Comparison of ENCODE assay signal across 9 mouse cellular contexts in the genomic region with DNA sequence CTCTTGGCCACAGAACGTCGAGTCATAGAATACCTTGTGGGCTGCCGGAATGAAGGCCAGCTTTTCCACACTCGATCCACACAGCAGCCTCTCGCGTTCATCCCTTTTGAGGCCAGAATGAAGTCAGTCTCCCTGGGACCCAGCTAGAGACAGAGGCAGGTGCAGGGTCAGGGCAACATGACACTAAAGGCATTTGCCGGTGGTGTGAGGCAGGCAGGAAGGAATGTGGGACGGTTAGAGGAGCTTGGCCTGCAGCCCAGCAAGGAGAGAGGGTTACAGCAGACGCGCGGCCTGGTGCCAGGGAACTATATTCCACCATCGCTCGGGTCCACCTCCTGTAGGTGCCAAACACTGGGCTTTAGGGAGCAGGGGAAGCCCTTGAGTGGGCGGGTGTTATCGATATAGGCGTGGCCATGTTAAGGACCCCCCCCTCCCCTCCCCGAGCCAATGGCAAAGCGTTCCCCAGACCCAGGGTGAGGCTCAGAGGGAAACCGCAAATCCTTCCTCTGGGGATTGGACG. TPM values are rescaled to one million over a fixed set of nuclear protein-coding genes. Genes with fewer than 3 reads are reported as not detected.
DNase-seq lines count a peak whose midpoint lies in the region; ATAC-seq lines count a peak whose summit lies in the region.
"Had no signal": no experiment of that assay in that cellular context is flagged by ENCODE, and none has a peak within 500 bp of the region (broad histone marks: within the 10 kb centered on the region; RNA-seq: fewer than 3 reads in every experiment).

No protein-coding gene starts in this region.

- no peak; the same call in 1 of the 2 replicates for ATAC-seq in kidney, embryonic 15.5 days (replicated peaks; ENCODE audit: low FRiP score)
- no peak; the same call in 1 of the 2 replicates for ATAC-seq in midbrain, embryonic 14.5 days (ENCODE audit: low FRiP score, low TSS enrichment)

- H3K9me3 ChIP-seq in kidney, embryonic 15.5 days (replicated peaks): no peaks in the 10 kb centered on the region
- H3K9me3 ChIP-seq in midbrain, embryonic 14.5 days (ENCODE audit: control insufficient read depth, low read length): no peaks in the 10 kb centered on the region

- WGBS in kidney, embryonic 15.5 days: 12% methylated on average over 20 of the region's 20 CpGs
- 18% methylated on average over 20 of the region's 20 CpGs for WGBS in midbrain, embryonic 14.5 days

- no peak overlapping the region for H3K9ac ChIP-seq in kidney, embryonic 15.5 days
- no peak overlapping the region for H3K9ac ChIP-seq in midbrain, embryonic 14.5 days (replicated peaks; ENCODE audit: low read length)

- DNase-seq in kidney, adult 11 months: peak; percentile 75
- peak; percentile 76 to 83 for DNase-seq in cerebellum, postnatal 25 days
- DNase-seq in heart, adult 8-10 months (ENCODE audit: low spot score): peak; percentile 66
- DNase-seq in kidney, postnatal 10 days: peak; percentile 77
- DNase-seq in midbrain, embryonic 14.5 days: peak; percentile 14
- DNase-seq in layer of hippocampus, adult 8-10 months (ENCODE audit: low spot score in 2 of 2): no peak
- DNase-seq in frontal cortex, adult 2 months (ENCODE audit: extremely low spot score in 1 of 2, low spot score in 1 of 2): no peak

- no peaks in the 10 kb centered on the region for H3K36me3 ChIP-seq in kidney, embryonic 15.5 days
- no peaks in the 10 kb centered on the region for H3K36me3 ChIP-seq in midbrain, embryonic 14.5 days (ENCODE audit: control insufficient read depth, insufficient read depth, low read length)

- H3K4me1 ChIP-seq in kidney, embryonic 15.5 days: peaks cover 8% of the 10 kb centered on the region
- H3K4me1 ChIP-seq in midbrain, embryonic 14.5 days (ENCODE audit: control insufficient read depth, insufficient read depth, low read length): no peaks in the 10 kb centered on the region

- no peak overlapping the region for H3K27ac ChIP-seq in kidney, embryonic 15.5 days
- no peak overlapping the region for H3K27ac ChIP-seq in midbrain, embryonic 14.5 days (replicated peaks; ENCODE audit: low read depth, low read length)

- H3K27me3 ChIP-seq in kidney, embryonic 15.5 days: no peaks in the 10 kb centered on the region
- no peaks in the 10 kb centered on the region for H3K27me3 ChIP-seq in midbrain, embryonic 14.5 days (ENCODE audit: control insufficient read depth, insufficient read depth, low read length)

- H3K4me2 ChIP-seq in kidney, embryonic 15.5 days: no peak overlapping the region
- H3K4me2 ChIP-seq in midbrain, embryonic 14.5 days (ENCODE audit: low read length): no peak overlapping the region

- H3K4me3 ChIP-seq in kidney, embryonic 15.5 days (replicated peaks): no peak overlapping the region
- H3K4me3 ChIP-seq in midbrain, embryonic 14.5 days (replicated peaks; ENCODE audit: low read depth, low read length): no peak overlapping the region

RNA-seq across cellular contexts. Expression of a gene that starts 11.3 kb away (rescaled TPM):
- not detected in 2 replicates for polyA plus RNA-seq in kidney, embryonic 15.5 days (2015; fragmentation: Nextera tagmentation; extraction: Ambion mirVana)
- not detected for total RNA-seq in heart, adult 8-10 months (2022)
- polyA plus RNA-seq in midbrain, embryonic 14.5 days (2014; fragmentation: Nextera tagmentation; extraction: Ambion mirVana): not detected in 2 replicates
- total RNA-seq in layer of hippocampus, adult 8-10 months (2022): not detected
- polyA plus RNA-seq in frontal cortex, adult 2 months (2012; rRNA removed): not detected in 2 replicates
- polyA plus RNA-seq: liver, embryonic 16.5 days had no signal

RNA-seq across cellular contexts. Expression of a gene that starts 26.6 kb away (rescaled TPM):
- 1.6 and 2.7 TPM in 2 replicates for polyA plus RNA-seq in kidney, embryonic 15.5 days (2015; fragmentation: Nextera tagmentation; extraction: Ambion mirVana)
- total RNA-seq in heart, adult 8-10 months (2022): 100 to 1,000 TPM in 1 of 4 experiments, 10 to 100 TPM in 3; 88.0 to 111 (median 88.2) TPM
- polyA plus RNA-seq in midbrain, embryonic 14.5 days (2014; fragmentation: Nextera tagmentation; extraction: Ambion mirVana): 2.5 and 2.7 TPM in 2 replicates
- total RNA-seq in layer of hippocampus, adult 8-10 months (2022): 10 to 100 TPM; 26.6 to 36.6 (median 32.8) TPM
- 17.5 and 18.6 TPM in 2 replicates for polyA plus RNA-seq in frontal cortex, adult 2 months (2012; rRNA removed)

RNA-seq across cellular contexts. Expression of a gene that starts 51.0 kb away (rescaled TPM):
- 42.7 and 47.8 TPM in 2 replicates for polyA plus RNA-seq in kidney, embryonic 15.5 days (2015; fragmentation: Nextera tagmentation; extraction: Ambion mirVana)
- 10 to 100 TPM; 23.5 to 29.3 (median 27.3) TPM for total RNA-seq in heart, adult 8-10 months (2022)
- polyA plus RNA-seq in midbrain, embryonic 14.5 days (2014; fragmentation: Nextera tagmentation; extraction: Ambion mirVana): 22.6 and 26.8 TPM in 2 replicates
- total RNA-seq in layer of hippocampus, adult 8-10 months (2022): 10 to 100 TPM; 27.7 to 34.6 (median 33.7) TPM
- 33.9 and 38.2 TPM in 2 replicates for polyA plus RNA-seq in frontal cortex, adult 2 months (2012; rRNA removed)

RNA-seq across cellular contexts. Expression of a gene that starts 53.6 kb away (rescaled TPM):
- 2.1 and 2.7 TPM in 2 replicates for polyA plus RNA-seq in kidney, embryonic 15.5 days (2015; fragmentation: Nextera tagmentation; extraction: Ambion mirVana)
- under 1 TPM in 2 of 4 experiments, not detected in 2; 0.06 to 0.09 TPM for total RNA-seq in heart, adult 8-10 months (2022)
- 0.58 and 0.89 TPM in 2 replicates for polyA plus RNA-seq in midbrain, embryonic 14.5 days (2014; fragmentation: Nextera tagmentation; extraction: Ambion mirVana)
- total RNA-seq in layer of hippocampus, adult 8-10 months (2022): under 1 TPM; 0.31 to 0.70 (median 0.60) TPM
- polyA plus RNA-seq in frontal cortex, adult 2 months (2012; rRNA removed): 0.55 and 0.62 TPM in 2 replicates

Comparison
In these comparisons a context has a peak if more than half of its experiments do, and no peak if none do; other contexts are left out.
1. DNase-seq: peak in kidney, adult 11 months (single experiment), cerebellum, postnatal 25 days (2 of 2), heart, adult 8-10 months (single experiment), kidney, postnatal 10 days (single experiment) and midbrain, embryonic 14.5 days (single experiment); none in layer of hippocampus, adult 8-10 months (0 of 2) and frontal cortex, adult 2 months (0 of 2).